Mouse (Mus musculus) embryonic fibroblast, embryonic 13.5 days (primary cell): ENCODE results near the gene Crhr2.

ENCODE experiments used
- CTCF ChIP-seq: IDR thresholded peaks from 2 replicates; pipeline ENCODE4 v1.5.1; 2011; ENCODE audit warnings: mild to moderate bottlenecking, control low read depth, low read length, moderate library complexity, borderline replicate concordance; ENCODE audit not compliant: insufficient read depth
- POLR2A ChIP-seq: IDR thresholded peaks from 2 replicates; pipeline ENCODE4 v1.6.1; 2011; ENCODE audit warnings: low read depth, mild to moderate bottlenecking, control low read depth, low read length, moderate library complexity

DNA sequence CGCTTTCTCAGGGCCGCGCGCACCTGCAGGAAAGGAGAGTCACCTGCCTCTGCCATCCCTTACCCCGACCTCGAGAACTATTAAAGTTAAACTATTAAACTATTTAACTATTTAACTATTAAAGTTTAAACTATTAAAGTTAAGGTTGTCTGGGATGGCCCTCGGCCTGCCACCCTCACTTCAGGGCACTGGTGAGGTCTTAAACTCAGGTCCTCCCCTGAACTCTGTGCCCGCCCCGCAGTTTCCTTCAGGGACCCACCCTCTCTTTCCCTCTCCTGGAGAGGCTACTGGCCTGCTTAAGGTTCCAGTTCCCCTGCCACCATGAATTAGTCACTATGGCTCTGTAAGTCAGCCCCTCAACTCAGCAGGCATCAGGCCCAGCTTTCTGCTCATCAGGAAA, 41.4 kb downstream of the Crhr2 start:
- TF ChIP-seq CTCF = no peak
- no peak for TF ChIP-seq POLR2A
